Mouse (Mus musculus): ENCODE measurements around the gene Mill1.
"Not testable (repeated sequence)": the region's sequence is repeated elsewhere in the genome, so short reads cannot be mapped to it uniquely, and the experiment has no call there.

The Mill1 gene

DNA sequence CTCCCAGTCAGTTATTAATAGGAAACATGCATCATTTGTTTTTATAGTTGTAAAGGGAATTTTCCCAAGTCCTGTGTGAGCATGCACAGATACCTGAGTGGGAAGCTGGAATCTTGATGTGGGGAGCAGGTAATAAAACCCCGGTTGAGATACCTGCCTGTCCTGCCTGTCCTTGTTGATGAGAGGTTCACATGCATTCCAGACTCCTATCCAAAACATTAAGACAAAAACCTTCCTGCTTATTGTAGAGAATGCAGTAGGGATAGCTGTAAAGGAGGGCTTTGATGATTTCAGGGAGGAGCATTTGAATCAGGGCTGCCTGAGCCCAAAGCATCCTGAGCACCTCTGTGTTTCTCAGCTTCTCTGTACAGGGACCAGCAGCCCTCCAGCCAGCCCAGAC lies at the start of gene Mill1:
Gene Mill1 (plus strand): TSS at position 301 of the 400 bp plus-strand sequence.
- no peak for DNase-seq

DNA sequence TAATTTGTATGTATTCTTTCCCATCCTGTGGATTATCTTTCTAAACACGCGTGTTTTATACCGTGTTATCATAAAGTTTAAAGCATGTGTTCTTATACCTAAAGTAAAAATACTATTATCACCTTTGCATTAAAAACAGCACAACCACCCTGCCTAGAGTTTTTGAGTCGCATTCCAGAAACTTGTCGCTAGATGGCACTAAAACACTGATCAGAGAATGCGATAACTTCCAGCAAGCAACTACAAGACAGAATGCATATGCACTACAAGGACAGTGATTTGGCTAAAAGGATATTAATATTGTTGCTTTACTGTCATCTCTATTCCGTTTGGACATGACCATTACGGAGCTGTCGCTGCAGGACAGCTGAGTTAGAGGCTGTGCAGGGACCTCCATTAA lies 34.2 kb upstream of the Mill1 start:
- no peak for DNase-seq

DNA sequence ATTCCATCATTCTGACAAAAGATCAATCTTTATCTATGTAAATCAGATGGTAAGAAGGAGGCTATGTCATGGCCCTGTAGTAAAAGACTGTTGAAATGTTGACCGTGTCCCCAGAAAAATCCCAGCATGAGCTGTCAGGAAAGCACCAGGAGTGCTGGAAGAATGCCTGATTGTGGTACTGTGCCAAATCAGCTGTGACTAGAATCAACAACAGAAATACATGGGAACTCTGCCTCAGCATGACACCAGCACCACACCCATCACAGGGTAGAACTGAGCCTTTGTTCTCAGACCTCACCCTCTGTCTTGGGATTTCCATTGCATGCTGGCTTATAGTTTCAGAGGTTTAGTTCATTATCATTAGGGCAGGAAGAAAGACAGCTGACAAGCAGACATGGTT lies 30.4 kb upstream of the Mill1 start:
- DNase-seq: no peak

DNA sequence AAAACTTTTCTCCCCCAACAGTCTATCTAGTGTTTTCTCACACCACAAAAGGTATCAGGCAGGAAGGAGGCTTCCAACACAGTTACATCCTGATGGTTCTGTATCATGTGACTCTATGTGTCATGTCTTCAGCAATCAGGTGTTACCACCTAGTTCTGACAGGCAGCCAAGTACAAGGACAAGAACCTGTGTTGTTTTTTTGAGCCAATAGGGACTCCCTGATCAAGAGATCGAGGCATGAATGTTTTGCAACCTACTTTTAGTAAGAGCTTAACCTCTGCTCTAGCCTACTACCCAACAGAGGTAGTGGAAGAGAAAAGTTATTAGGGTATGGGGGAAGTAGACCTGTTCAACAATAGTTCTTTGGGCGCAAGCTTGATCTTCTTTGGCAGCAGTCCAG lies 6.6 kb upstream of the Mill1 start:
- no peak for DNase-seq

DNA sequence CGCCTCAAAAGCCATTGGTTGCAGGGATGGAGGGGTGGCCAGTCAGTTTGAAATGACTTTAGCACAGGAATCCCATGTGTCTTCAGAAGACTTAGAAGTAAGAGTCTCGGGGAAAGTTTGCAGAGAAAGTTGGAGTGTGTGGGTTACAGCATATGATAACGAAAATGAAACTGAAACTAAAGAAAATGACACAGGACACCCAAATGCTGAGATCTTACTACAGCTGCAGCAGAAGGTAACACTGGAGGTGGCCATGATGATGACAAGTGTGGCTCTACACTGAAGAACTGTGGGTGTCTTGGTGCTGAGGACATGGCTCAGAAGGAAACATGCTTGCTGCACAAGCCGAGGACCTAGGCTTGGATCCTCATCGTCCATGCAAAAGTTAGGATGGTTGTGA lies 3.9 kb upstream of the Mill1 start:
- no peak for DNase-seq

DNA sequence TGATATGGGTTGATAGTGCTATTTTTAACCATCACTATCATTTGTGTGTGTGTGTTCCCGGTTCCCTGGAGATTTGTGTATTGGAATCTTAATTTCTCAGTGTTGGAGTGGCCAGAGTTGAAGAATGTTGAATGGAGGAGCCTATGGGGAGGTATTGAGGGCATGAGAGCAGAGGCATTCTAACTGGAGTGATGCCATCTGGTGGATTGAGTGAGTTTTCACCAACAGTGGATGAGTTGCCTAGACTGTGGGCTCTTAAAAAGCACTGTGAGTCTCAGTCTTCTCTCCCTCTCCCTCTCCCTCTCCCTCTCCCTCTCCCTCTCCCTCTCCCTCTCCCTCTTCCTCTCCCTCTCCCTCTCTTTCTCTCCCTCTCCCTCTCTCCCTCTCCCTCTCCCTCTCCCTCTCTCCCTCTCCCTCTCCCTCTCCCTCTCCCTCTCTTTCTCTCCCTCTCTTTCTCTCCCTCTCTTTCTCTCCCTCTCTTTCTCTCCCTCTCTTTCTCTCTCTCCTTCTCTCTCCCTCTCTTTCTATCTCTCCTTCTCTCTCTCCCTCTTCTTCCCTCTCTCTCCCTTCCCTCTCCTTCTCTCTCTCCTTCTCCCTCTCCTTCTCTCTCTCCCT lies 1.1 kb upstream of the Mill1 start:
- not testable (repeated sequence) for DNase-seq

DNA sequence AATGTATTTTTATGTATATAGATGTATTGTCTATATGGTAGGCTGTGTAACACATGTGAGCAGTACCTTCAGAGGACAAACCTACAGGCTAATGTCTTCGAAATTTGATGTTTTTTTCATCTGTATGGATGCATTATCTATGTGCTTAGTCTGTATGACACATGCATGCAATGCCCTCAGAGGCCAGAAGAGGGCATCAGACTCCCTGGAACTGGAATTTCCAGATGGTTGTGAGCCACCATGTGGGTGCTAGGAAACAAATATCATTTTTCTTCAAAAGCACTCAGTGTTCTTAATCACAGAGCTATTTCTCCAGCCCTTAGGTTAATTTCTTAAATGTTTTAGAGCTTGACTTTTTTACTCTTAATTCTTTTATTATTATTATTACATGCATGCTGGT lies 15.1 kb downstream of the Mill1 start:
- DNase-seq: no peak

DNA sequence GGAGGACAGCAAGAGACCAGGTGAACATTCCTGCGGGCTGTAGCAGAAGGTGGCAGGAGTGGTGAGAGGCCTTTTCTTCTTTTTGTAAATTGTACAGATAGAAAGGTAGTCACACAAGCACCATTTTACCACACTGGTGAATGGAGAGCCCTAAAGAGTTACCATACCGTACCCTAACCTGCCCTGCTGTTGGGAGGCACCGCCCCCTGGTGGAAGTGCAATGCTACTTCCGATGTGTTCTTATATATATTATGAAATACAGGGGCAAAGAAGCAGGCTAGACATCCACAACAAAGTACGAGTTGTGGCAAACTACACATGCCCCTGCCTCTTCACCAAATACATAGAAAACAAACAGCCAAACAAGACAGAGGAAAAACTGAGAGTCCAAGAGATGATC lies 19.9 kb downstream of the Mill1 start:
- DNase-seq: no peak
